Mouse (Mus musculus) hindbrain, embryonic 14.5 days (tissue): ENCODE measurements around the gene Dhx15. TPM values are rescaled to one million over a fixed set of nuclear protein-coding genes. Genes with fewer than 3 reads are reported as not detected.

Source experiments
- ATAC-seq: fragments of 200-750 bp; cut with Nextera tagmentation; 2 replicates; pipeline ENCODE4 v1.8.0; 2017; ENCODE audit warnings: moderate number of reproducible peaks, mild to moderate bottlenecking, moderate TSS enrichment, moderate library complexity; ENCODE audit not compliant: low FRiP score
- DNase-seq: peaks from one replicate; pipeline ENCODE4 v3.0.0-alpha.2; 2015; ENCODE audit warnings: low spot score
- H3K27ac ChIP-seq: fragments of 300-500 bp; sonication (generic); 2 replicates; pipeline ENCODE4 v1.5.1; 2014; ENCODE audit warnings: mild to moderate bottlenecking, moderate library complexity
- H3K27me3 ChIP-seq: fragments of 300-500 bp; sonication (generic); 2 replicates; pipeline ENCODE4 v1.6.1; 2014; ENCODE audit warnings: mild to moderate bottlenecking, low read length, mixed read lengths; ENCODE audit not compliant: control insufficient read depth, insufficient read depth
- H3K36me3 ChIP-seq: fragments of 300-500 bp; sonication (generic); replicated peaks from 2 replicates; pipeline ENCODE4 v1.6.1; 2014; ENCODE audit not compliant: control insufficient read depth, insufficient read depth
- H3K4me1 ChIP-seq: fragments of 300-500 bp; sonication (generic); replicated peaks from 2 replicates; pipeline ENCODE4 v1.6.1; 2014; ENCODE audit warnings: antibody characterized with exemption, low read length, mixed read lengths; ENCODE audit not compliant: control insufficient read depth, insufficient read depth
- H3K4me2 ChIP-seq: fragments of 300-500 bp; sonication (generic); replicated peaks from 2 replicates; pipeline ENCODE4 v1.6.1; 2014; ENCODE audit warnings: mild to moderate bottlenecking, moderate library complexity
- H3K4me3 ChIP-seq: fragments of 300-500 bp; sonication (generic); replicated peaks from 2 replicates; pipeline ENCODE4 v1.5.1; 2014; ENCODE audit warnings: mild to moderate bottlenecking, low read length
- H3K9ac ChIP-seq: fragments of 300-500 bp; sonication (generic); 2 replicates; pipeline ENCODE4 v1.6.1; 2014
- H3K9me3 ChIP-seq: fragments of 300-500 bp; sonication (generic); 2 replicates; pipeline ENCODE4 v1.6.1; 2016; ENCODE audit warnings: low read length; ENCODE audit not compliant: control insufficient read depth
- WGBS: fragments of 180-500 bp; shearing (Covaris S2); extraction: QIAGEN DNeasy Blood & Tissue Kit; methylation state at CpG from one replicate; pipeline ENCODE4 v1.1.7; 2014; 5-methylcytosine and 5-hydroxymethylcytosine counted together
- microRNA-seq: library from miRNA; unstranded; fragments of <30 nt; microRNA quantifications from one replicate; pipeline ENCODE4, GENCODE M21; 2016
- polyA plus RNA-seq: library from polyadenylated mRNA; unstranded; fragments of >200 nt; fragmentation: Nextera tagmentation; extraction: Ambion mirVana; gene quantifications from 2 replicates; pipeline ENCODE4 v1.2.1, GENCODE M21; 2014

Gene Dhx15
- polyA plus RNA-seq, 1 experiment from 2014 or later: 62.8 TPM

GRCm38 (mm10) chr5:52114751-52115451 lies 75.4 kb downstream of the Dhx15 start:
- Histone ChIP-seq H3K9me3 (no peaks in the 10 kb centered on the region), H3K27me3 (peaks cover 25% of the 10 kb centered on the region), H3K9ac (peak overlapping the region; percentile 68), H3K36me3 (no peaks in the 10 kb centered on the region), H3K4me1 (peaks cover 15% of the 10 kb centered on the region), H3K4me3 (peak overlapping the region; percentile 71), H3K27ac (peak overlapping the region; percentile 81), H3K4me2 (peak overlapping the region; percentile 100)
- DNase-seq (no peak), ATAC-seq (peak; percentile 7; the same call in 1 of the 2 replicates)
- WGBS: under 1% methylated on average over 48 of the region's 48 CpGs

DNA sequence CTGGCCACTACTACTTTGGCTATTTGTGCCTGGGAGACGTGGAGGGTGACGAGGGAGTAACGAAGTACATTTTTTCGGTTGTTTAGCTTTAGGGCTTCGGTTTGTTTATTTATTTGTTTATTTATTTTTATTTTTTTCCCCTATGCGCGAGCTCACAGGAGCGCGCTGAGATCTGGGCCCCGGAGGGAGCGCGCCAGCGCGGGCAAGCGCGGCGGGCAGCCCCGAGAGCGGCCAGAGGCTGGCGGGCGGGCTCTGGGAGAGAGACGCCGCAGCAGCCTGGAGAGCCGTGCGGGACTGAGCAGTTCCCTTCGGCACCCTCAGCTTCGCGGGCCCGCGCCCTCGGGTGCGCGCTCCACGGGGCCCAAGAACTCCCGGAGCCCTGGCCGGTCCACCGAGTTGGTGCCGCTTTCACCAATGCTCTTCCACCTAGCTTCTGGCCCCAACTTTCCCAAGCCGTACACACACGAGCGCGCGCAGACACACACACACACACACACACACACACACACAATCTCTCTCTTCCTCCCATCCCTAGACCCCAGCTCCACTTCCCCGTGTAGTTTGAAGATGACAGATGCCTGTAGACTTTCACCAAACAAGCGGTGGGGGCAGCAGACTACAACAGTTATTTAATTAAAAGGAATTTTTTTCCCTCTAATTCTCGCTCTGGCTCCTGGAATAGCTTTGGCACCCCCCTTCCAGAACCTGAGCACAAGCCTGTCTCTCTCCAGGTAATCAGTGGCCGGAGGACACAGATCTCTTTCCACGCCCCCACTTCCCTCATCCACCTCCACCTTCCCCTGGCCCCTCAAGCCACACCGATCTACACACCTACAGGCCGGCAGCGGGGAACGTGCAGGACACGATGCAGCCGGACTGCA lies 76.2 kb downstream of the Dhx15 start:
- H3K4me2 ChIP-seq: peak overlapping the region; percentile 100
- under 1% methylated on average over 49 of the region's 54 CpGs for WGBS
- H3K9me3 ChIP-seq: no peaks in the 10 kb centered on the region
- H3K4me3 ChIP-seq: peak overlapping the region; percentile 71
- DNase-seq (peak; percentile 40), ATAC-seq (peak; percentile 19; the same call in 1 of the 2 replicates)
- peaks cover 32% of the 10 kb centered on the region for H3K27me3 ChIP-seq
- no peaks in the 10 kb centered on the region for H3K36me3 ChIP-seq
- H3K9ac ChIP-seq: peak overlapping the region; percentile 68
- no peak overlapping the region for H3K27ac ChIP-seq
- peaks cover 15% of the 10 kb centered on the region for H3K4me1 ChIP-seq

- Histone ChIP-seq H3K9ac (peak overlapping the region; percentile 68), H3K36me3 (no peaks in the 10 kb centered on the region), H3K9me3 (no peaks in the 10 kb centered on the region), H3K27ac (no peak overlapping the region), H3K4me1 (peaks cover 15% of the 10 kb centered on the region), H3K4me3 (peak overlapping the region; percentile 71), H3K4me2 (peak overlapping the region; percentile 100), H3K27me3 (peaks cover 32% of the 10 kb centered on the region)
- ATAC-seq: no peak
- peak; percentile 45 for DNase-seq
- under 1% methylated on average over 68 of the region's 73 CpGs for WGBS
These were observed 77.1 kb downstream of the Dhx15 start for GRCm38 (mm10) chr5:52112953-52113841.

DNA sequence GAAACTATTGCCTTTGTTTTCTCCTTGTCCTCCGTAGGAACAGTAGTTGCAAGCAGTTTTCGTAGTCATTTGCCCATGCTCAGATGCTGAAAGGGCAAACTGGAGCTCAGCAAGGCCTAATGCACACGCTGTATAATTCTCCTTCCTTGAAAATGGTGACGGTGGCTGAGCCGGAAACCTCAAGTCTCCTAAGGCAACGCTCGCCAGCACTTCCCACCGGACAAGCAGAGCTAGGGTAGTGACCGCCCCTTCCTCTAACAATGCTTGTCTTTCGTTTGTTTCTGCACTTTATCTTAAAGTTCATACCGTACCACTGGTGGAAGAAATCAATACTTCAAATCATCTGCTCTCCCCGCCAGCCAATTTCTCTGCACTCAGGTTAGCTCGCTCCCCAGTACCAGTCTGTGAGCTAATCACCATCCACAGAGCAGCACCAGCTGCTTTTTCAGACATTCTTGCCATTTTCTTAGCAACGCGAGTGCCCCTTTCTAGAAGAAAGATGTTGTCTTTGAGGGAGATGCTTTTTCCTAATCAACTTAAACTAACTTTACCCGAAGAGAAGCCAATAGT lies 78.0 kb downstream of the Dhx15 start:
- 3% methylated on average over 16 of the region's 16 CpGs for WGBS
- H3K27me3 ChIP-seq: peaks cover 24% of the 10 kb centered on the region

GRCm38 (mm10) chr5:52110808-52111663 lies 79.3 kb downstream of the Dhx15 start:
- DNase-seq (peak; percentile 63), ATAC-seq (no peak)
- Histone ChIP-seq H3K9ac (no peak overlapping the region), H3K27ac (no peak overlapping the region), H3K36me3 (no peaks in the 10 kb centered on the region), H3K27me3 (peaks cover 24% of the 10 kb centered on the region), H3K4me3 (no peak overlapping the region), H3K4me2 (no peak overlapping the region), H3K9me3 (no peaks in the 10 kb centered on the region), H3K4me1 (peaks cover 15% of the 10 kb centered on the region)
- 53% methylated on average over 10 of the region's 10 CpGs for WGBS

More for the DNA sequence above, 78.0 kb downstream of the Dhx15 start:
- H3K27ac ChIP-seq: no peak overlapping the region
- H3K4me2 ChIP-seq: peak overlapping the region; percentile 100
- no peak for ATAC-seq
- no peak overlapping the region; the same call in 1 of the 2 replicates for H3K9ac ChIP-seq
- no peak for DNase-seq
- H3K9me3 ChIP-seq: no peaks in the 10 kb centered on the region
- H3K36me3 ChIP-seq: no peaks in the 10 kb centered on the region
- H3K4me1 ChIP-seq: peaks cover 15% of the 10 kb centered on the region
- H3K4me3 ChIP-seq: peak overlapping the region; percentile 71

Small RNA genes lying within 50 kb of the gene (microRNA-seq; reads per million reads assigned to microRNA genes)
- not detected for gene Mir6417

Other genes starting within 250 kb of the Dhx15 start
- 2.9 and 3.8 TPM in 2 replicates for gene Sod3, start 173.3 kb upstream of the Dhx15 start, polyA plus RNA-seq